Mouse (Mus musculus) E14TG2a.4 (cell line): ENCODE data around the gene Tmem121b.

Experiments used
- CTCF ChIP-seq: conservative IDR thresholded peaks from 2 replicates; pipeline ENCODE4 v1.5.1; 2014; ENCODE audit warnings: low read length
- NANOG ChIP-seq: IDR thresholded peaks from 2 replicates; pipeline ENCODE4 v1.6.1; 2014; ENCODE audit warnings: borderline replicate concordance, low read length, mixed read lengths
- POU5F1 ChIP-seq: IDR thresholded peaks from 2 replicates; pipeline ENCODE4 v1.6.1; 2014; ENCODE audit warnings: low read length, borderline replicate concordance

DNA sequence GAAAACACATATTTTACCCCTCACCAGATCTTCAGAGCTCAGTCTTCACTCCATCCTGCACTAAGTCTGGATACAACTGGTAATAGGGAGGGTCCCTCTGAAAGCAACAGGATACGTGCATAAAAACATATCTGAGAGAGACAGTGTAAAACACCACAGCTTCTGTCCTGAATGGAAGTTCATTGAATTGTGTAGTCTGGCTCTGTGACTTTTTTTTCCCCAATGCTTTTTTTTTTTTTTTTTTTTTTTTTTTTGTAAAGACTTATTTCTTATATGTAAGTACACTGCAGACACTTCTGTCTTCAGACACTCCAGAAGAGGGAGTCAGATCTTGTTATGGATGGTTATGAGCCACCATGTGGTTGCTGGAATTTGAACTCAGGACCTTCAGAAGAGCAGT, 39.0 kb upstream of the Tmem121b start:
- no peak for TF ChIP-seq CTCF
- no peak for TF ChIP-seq NANOG
- no peak for TF ChIP-seq POU5F1
